Comparison of ENCODE assay signal across 8 mouse cellular contexts in the genomic region with DNA sequence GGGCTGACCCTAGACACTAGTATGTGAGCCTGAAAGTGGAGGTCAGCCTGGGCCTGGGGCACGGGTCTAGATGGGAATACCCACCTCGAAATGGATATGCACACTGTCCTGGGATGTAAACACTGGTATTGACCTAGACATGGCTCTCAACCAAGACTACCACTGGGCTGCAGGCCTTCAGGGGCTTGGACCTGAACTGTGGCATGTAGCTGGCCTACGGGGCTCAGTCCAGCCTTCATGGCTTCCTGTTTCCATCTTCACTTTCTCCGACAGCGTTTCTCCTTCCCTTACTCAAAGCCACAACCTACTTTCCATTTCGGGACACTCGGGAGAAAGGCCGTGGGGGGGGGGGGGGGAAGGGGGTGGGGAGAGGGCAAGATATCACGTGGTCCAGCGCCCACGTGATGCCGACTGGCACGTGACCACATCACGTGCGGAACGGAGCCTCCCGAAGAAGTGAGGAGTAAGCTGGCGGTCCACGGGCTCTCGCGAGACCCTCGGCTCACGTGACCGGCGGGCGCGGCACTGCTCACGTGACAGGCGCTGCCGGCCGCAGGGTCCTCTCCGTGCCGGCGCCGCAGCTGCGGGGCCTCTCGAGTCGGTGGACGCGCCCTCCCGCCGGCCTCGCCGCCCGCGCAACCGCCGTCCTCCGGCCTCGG. TPM values are rescaled to one million over a fixed set of nuclear protein-coding genes. Genes with fewer than 3 reads are reported as not detected.
DNase-seq lines count a peak whose midpoint lies in the region; ATAC-seq lines count a peak whose summit lies in the region.

Lamp1 (plus strand) TSS at position 444 of the 659 bp plus-strand sequence.

- no peaks in the 10 kb centered on the region for H3K36me3 ChIP-seq in hindbrain, embryonic 12.5 days

- H3K27me3 ChIP-seq in hindbrain, embryonic 12.5 days = no peaks in the 10 kb centered on the region

- H3K4me1 ChIP-seq in hindbrain, embryonic 12.5 days = peaks cover 23% of the 10 kb centered on the region

- peak within 1 kb of the TSS; percentile 94 for H3K4me2 ChIP-seq in hindbrain, embryonic 12.5 days (replicated peaks)

- H3K9me3 ChIP-seq in hindbrain, embryonic 12.5 days (replicated peaks) = no peaks in the 10 kb centered on the region

- peak within 1 kb of the TSS; percentile 99 for H3K9ac ChIP-seq in hindbrain, embryonic 12.5 days

- 1% methylated on average over 36 of the region's 50 CpGs for WGBS in hindbrain, embryonic 12.5 days

- peak within 1 kb of the TSS; percentile 75 for H3K27ac ChIP-seq in hindbrain, embryonic 12.5 days

- peak; percentile 97 for ATAC-seq in hindbrain, embryonic 12.5 days (ENCODE audit: low FRiP score)

- H3K4me3 ChIP-seq in hindbrain, embryonic 12.5 days = peak within 1 kb of the TSS; percentile 100

- DNase-seq in NIH3T3 (ENCODE audit: low read depth) = peak; percentile 100
- DNase-seq in cerebellum, postnatal 10 days = peak; percentile 100
- peak; percentile 99 for DNase-seq in frontal cortex, postnatal 10 days (ENCODE audit: low spot score in 2 of 2)
- peak; percentile 97 to 99 for DNase-seq in layer of hippocampus, postnatal 14 days (ENCODE audit: low spot score in 2 of 2)
- DNase-seq in lung, postnatal 14 days = peak; percentile 100
- peak; percentile 97 for DNase-seq in retina, adult 2 months (ENCODE audit: low read depth, low spot score)
- DNase-seq in thymus, postnatal 36 days = peak; percentile 94 to 96

RNA-seq across cellular contexts. Expression of gene Lamp1, which starts in this region (rescaled TPM):
- polyA plus RNA-seq in hindbrain, embryonic 12.5 days (2016; fragmentation: Nextera tagmentation; extraction: Ambion mirVana) = 276 and 280 TPM in 2 replicates
- total RNA-seq in layer of hippocampus, postnatal 14 days (2021) = 100 to 1,000 TPM; 318 to 321 TPM

Comparison
In these comparisons a context has a peak if more than half of its experiments do, and no peak if none do; other contexts are left out.
1. Peak in every context shown above with its lines: DNase-seq, ATAC-seq, H3K4me3 ChIP-seq and H3K27ac ChIP-seq.